Mouse (Mus musculus): ENCODE measurements around the gene Cog1.

Cog1 gene

GRCm38 (mm10) chr11:113666648-113667047 is 17.7 kb downstream of the Cog1 start:
- DNase-seq (ENCODE audit: low read depth, low spot score), result no peak

GRCm38 (mm10) chr11:113667122-113667521 is 18.2 kb downstream of the Cog1 start:
- no peak for DNase-seq (ENCODE audit: low read depth, low spot score)

- DNase-seq (ENCODE audit: low read depth, low spot score), result no peak
Observed at GRCm38 (mm10) chr11:113667704-113668103, 18.7 kb downstream of the Cog1 start.

- no peak for DNase-seq (ENCODE audit: low read depth, low spot score)
Observed at GRCm38 (mm10) chr11:113668857-113669256, 19.9 kb downstream of the Cog1 start.

GRCm38 (mm10) chr11:113669711-113670110 is 20.7 kb downstream of the Cog1 start:
- no peak for DNase-seq (ENCODE audit: low read depth, low spot score)

- no peak for DNase-seq (ENCODE audit: low read depth, low spot score)
Observed at GRCm38 (mm10) chr11:113673614-113674013, 24.6 kb downstream of the Cog1 start.

- DNase-seq (ENCODE audit: low read depth, low spot score), result no peak
Observed at GRCm38 (mm10) chr11:113674595-113674994, 25.6 kb downstream of the Cog1 start.

GRCm38 (mm10) chr11:113676847-113677246 is 27.9 kb downstream of the Cog1 start:
- DNase-seq (ENCODE audit: low read depth, low spot score), result no peak

- DNase-seq (ENCODE audit: low read depth, low spot score), result no peak
Observed at GRCm38 (mm10) chr11:113677378-113677777, 28.4 kb downstream of the Cog1 start.

GRCm38 (mm10) chr11:113678373-113678772 is 29.4 kb downstream of the Cog1 start:
- no peak for DNase-seq (ENCODE audit: low read depth, low spot score)

- no peak for DNase-seq (ENCODE audit: low read depth, low spot score)
Observed at GRCm38 (mm10) chr11:113680954-113681353, 32.0 kb downstream of the Cog1 start.

GRCm38 (mm10) chr11:113681979-113682378 is 33.0 kb downstream of the Cog1 start:
- DNase-seq (ENCODE audit: low read depth, low spot score), result no peak

- DNase-seq (ENCODE audit: low read depth, low spot score), result peak; percentile 34
Observed at GRCm38 (mm10) chr11:113682897-113683626, 34.1 kb downstream of the Cog1 start.

- DNase-seq (ENCODE audit: low read depth, low spot score), result no peak
Observed at GRCm38 (mm10) chr11:113683627-113683956, 34.6 kb downstream of the Cog1 start.

GRCm38 (mm10) chr11:113683957-113684706 is 35.2 kb downstream of the Cog1 start, which contains the start of the genes Fam104a and D11Wsu47e:
TSS of gene Fam104a (minus strand) at chr11:113684155.
TSS of gene D11Wsu47e (plus strand) at chr11:113684412.
- DNase-seq (ENCODE audit: low read depth, low spot score), result peak; percentile 93

GRCm38 (mm10) chr11:113684707-113685426 is 35.9 kb downstream of the Cog1 start:
- DNase-seq (ENCODE audit: low read depth, low spot score), result no peak

GRCm38 (mm10) chr11:113687031-113687430 is 38.1 kb downstream of the Cog1 start:
- no peak for DNase-seq (ENCODE audit: low read depth, low spot score)

GRCm38 (mm10) chr11:113690506-113690905 is 41.5 kb downstream of the Cog1 start:
- DNase-seq (ENCODE audit: low read depth, low spot score), result no peak

- no peak for DNase-seq (ENCODE audit: low read depth, low spot score)
Observed at GRCm38 (mm10) chr11:113691318-113691717, 42.3 kb downstream of the Cog1 start.

- no peak for DNase-seq (ENCODE audit: low read depth, low spot score)
Observed at GRCm38 (mm10) chr11:113691851-113692250, 42.9 kb downstream of the Cog1 start.

GRCm38 (mm10) chr11:113697571-113697970 is 48.6 kb downstream of the Cog1 start:
- no peak for DNase-seq (ENCODE audit: low read depth, low spot score)

GRCm38 (mm10) chr11:113698013-113698545 is 49.1 kb downstream of the Cog1 start:
- no peak for DNase-seq (ENCODE audit: low read depth, low spot score)

Measured in embryo, embryonic 11.5 days (tissue).